Mouse (Mus musculus) heart, adult 11 months (tissue): ENCODE data around the gene Vim.
A peak's percentile ranks its signal among the peaks of the same experiment; 100 is the strongest.

ENCODE experiments used
- DNase-seq: peaks from one replicate; pipeline ENCODE4 v3.0.0; 2022

Gene Vim

DNA sequence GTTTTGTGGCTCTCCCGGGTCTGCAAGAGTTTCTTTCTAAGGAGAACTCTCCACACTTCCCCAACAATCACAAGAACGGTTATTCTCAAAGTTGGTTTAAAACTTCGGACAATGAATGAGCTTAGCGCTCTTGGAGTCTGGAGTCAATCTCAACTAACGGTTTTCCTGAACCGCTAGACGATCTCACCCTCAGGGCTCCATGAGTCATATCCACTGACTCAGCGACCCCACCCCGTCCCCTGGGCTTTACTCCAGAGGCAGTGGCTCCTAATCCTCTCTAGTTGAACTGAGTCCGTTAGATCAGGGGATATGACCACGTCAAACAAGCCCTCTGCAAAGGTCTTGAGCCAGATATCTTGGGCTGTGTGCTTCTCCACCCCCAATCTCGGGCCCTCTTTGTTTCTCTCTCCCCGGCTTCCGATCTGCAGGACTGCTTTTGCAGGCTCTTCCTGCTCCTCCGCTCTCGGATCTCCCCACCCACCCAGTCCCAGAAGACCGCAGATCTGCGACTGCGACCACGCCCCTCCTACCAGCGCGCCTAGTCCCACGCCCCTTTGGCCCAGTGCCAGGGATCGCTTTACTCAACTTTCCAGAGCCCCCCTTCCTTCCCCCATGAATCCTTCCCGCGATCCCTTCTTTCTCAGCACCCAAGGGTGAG lies at the start of gene Vim:
TSS of gene Vim (plus strand) at position 520 of the 658 bp plus-strand sequence.
- peak; percentile 99 for DNase-seq

DNA sequence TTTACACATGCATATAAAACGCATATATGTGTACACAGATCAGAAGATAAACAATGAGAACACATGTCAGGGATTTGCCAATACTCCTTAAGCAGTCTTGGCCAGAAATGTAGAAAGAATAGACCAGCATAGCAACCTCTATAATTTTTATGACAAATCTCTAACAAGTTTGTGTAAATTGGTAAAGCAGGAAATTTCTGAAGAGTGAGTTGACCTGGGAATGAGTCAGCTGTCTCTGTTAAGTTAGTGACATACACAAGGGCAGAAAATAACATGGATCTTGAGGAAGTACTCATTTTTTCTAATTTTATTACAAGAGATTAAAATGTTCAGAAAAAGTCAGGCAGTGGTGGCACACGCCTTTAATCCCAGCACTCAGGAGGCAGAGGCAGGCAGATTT lies 47.5 kb upstream of the Vim start:
- DNase-seq = no peak

DNA sequence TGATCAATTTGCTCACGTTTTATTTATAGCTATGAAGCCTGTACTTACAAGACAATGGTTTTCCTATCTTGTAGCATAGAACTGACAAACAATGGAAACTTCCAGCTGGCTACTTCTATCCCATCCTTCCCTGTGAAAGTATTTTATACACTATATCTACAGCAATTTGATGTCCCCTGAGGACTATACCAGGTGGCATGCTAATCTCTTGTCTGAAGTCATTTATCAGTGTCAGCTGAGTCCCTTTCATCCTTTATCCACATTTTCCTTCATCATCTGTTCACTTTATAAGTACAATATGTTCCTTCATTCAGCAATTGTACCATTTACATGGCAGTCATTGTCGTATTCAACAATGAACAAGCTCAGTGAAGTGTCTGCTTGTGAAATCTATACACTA lies 46.6 kb upstream of the Vim start:
- DNase-seq = no peak

DNA sequence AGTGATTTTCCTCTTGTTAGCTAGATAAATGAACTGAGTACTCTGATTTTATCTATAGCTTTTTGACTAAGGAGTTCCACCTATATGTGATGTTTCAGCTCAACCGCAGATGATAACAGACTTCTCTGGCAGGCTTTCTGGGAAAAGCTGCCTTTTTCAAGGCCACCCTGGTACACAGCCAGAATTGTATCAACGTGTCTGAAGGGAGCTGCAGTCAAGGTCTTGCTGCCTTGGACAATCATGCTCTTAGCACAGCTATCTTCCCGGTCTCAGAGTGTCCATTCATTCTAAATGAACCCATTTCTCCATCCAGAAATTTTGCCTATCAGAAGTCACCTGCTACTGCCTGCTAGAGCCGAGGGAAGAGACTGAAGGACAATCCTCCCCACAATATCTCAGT lies 46.2 kb upstream of the Vim start:
- no peak for DNase-seq

DNA sequence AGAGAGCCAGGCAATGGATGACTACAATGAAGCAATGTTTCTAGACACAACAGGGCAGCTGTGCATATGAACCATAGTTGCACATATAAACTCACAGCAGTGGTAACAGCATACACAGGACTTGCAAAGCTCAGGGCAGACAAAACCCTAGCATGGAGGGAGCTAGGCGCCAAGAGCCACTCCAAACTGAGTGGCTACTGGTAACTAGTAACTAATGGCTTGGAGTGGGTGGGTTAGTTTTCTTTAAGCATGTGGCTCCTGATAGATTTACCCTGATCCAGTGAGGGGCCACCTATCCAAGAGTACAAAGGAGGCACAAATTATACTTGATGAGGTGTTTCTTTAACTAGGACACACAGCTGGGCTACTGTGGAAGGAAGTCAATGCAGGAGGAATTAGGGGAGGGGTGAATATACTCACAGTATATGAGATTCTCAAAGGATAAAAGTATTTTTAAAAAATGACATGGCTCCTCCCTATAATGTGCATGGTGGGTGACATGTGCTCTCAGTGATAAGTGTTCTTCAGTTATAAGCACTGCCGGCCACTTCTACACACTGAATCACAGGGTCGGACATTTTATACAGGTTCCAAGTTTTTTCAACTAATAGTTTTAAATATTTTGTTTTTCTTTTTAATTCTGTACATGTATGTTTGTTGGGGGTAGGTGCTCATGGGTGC lies 44.3 kb upstream of the Vim start:
- DNase-seq = peak; percentile 71

DNA sequence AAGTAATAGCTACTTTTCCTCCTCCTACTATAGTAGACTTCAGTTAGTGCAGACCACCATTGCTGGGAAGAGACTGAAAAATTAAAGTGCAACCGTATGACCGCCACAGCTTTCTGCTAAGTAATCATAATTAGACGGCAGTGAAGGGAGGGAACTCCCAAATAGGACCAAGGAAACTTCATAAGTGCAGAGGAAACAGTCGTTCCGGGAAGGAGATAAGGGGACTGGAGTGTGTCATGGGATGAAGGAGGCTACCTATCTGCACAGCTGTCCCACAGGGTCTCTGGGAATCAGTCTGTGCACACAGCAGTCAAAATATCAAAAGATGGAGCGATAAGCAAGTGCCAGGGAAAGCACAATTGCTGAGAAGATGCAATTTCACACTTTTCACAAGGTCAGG lies 43.1 kb upstream of the Vim start:
- DNase-seq = peak; percentile 58

DNA sequence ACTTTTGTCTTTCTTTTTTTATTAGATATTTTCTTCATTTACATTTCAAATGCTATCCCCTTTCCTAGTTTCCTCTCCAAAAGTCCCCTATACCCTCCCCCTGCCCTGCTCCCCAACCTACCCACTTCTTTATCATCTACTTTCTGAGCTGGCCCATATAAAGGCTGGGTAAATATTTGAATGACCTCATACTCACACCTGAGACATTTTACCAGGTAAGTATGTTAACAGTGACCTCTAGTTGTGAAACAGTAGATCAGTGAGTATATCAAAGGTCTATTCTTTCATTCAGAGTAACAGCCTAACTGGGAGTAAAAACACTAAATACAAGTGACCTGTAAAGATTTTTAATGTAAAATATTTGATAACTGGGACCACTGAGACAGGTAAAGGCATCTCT lies 37.0 kb upstream of the Vim start:
- DNase-seq = no peak

DNA sequence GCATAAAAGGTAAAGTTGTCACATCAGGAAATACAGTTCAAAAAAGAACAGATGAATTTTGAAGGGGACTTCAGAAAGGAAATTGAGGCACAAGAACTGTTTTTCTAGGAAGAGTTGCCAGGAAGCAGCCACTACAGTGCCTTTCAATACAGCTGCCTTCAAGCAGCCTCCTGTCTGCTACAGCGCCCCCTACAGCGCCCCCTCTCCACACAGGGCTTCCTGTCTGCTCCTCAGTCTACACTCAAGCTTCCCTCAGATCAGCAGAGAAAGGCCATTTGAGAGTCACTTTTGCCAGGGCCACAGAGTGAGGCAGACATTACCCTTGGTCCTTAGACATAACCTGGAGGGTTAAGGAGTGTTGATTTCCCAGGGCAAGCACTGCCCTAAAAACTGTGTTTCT lies 36.0 kb upstream of the Vim start:
- DNase-seq = no peak

DNA sequence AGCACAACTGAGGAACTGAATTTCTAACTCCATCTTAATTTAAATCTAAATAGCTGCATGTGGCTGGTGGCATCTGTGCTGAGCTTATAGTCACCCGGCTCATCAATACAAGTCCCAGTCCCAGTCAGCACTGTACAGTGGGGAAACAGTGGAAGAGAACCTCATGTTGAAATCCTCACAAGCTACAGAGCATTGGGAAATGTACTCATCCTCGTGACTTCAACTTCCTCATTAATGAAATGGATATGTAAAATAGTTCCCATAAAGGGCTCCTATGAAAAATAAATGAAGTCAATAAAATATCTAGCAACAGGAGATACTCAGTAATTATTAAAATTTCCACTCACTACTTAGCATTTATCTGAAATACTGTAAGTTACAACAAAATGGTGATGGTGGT lies 35.5 kb upstream of the Vim start:
- no peak for DNase-seq

DNA sequence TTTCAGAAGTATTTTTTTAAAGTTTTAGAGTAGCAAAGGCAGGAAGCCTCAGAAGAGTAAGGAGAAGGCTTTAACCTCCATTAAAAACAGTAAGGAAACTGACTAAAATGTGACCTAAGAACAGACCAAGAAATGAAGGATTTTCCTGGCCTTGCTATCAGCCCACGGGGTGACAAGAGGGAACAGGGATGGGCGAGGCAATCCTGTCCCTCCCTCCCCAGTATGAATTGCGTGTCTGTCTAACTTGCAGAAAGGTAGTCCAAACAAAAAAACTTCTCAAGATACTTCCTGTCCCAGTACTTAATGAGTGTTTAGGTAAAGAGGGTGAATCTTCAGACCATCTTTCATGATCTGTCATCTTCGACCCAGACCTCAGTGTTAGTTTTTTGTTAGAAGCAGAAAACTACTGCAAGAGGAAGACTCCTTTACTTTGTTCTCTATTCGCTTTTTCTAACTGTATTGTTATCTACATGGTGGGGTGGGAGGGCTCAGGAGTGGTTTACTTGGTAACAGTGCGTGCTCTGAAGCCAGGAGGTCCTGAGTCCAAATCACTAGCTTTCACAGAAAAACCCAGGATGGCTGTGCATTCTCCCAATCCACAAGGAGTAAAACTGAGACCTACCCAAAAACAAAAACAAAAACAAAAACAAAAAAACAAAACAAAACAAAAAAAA lies 34.9 kb upstream of the Vim start:
- DNase-seq = no peak

DNA sequence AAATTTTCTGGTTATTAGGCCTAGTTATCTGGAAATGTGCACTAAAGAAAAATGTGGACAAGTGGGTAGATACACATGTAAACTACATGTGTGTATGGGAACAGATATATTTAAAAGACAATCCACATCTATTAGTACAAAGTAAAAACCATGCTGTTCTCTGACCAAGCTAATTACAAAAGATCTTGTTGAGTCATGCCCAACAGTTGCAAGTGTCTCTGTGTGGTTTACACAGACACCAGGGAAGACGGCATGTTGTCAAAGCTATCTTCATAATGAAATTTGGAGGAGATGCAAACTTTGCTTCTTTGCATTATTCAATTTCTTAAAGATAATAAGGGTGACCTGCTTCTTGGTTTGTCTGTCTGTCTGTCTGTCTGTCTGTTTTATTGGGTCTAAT lies 33.9 kb upstream of the Vim start:
- DNase-seq = no peak

DNA sequence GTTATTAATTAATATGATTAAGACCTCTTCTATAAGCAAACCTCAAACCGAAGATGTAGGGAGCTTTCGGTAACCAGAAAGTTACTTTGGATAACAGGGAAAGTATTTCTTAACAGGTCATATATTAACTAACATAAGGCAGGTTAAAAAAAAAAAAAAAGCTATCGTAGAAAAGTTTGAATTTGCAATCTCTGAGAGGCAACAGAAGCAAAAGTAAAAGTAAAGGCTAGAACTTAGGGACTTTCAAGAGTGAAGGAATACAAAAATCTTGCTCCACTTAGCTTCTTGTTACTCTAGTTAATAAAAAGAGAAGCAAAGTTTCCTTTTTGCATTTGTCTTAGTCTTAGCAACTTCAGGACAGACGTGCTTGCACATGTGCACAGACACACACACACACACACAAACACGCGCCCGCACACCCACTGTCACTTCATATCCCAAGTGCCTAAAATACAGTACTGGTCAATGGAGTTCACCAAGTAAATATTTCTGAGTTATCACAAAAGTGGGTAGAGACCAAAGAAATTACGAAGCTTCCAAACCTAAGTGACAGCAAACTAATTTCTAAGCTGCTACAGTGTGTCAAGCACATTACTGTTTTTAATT lies 30.1 kb upstream of the Vim start:
- no peak for DNase-seq

DNA sequence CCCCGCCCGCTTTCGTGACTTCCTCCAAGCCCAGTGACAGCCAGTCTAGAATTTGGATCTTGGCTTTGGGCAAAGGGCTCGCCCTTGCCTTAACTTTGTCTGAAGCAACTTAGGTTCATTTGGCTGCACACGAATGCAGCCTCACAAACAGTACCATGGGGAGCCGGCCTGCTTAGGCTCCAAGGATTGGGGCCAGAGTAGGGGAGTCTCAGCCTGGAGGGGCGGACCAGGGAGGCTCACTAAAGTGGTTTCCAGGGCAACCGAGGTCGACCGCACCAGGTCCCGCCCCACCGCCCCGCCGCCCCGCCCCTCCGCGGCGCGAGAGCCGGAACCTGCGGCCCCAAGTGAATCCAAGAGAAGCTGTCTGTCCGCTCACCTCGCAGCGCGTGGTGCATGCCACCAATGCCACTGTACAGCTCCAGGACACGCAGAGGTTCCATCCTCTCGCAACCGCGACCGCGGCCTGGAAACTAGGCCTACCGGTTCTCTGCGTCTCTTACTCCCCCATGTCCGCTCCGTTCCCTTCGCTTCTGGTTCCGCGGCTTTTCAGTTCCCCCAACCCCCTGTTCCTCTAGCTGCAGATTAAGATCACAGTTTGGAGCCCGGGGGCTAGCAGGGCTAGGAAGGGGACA lies 29.4 kb upstream of the Vim start, which contains the start of gene Trdmt1:
TSS of gene Trdmt1 (minus strand) at position 476 of the 632 bp plus-strand sequence.
- DNase-seq = peak; percentile 99

DNA sequence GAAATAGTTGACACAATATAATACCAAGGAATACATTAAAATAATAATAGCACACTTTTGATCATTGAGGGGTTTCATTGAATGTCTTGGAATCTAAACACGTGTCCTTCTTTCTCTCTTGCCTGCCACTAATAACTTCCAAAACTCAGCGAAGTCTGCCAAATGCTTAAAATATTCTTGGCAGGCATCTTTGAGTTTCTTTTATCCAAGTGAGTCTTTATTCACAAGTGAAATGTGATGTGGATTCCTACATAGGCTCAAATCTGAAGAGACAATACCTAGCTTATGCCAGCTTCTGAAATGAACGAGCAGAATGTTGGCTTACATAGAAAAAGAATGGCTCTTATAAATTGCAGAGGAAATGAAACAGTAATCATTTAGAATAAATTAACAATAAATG lies 25.0 kb upstream of the Vim start:
- DNase-seq = no peak

DNA sequence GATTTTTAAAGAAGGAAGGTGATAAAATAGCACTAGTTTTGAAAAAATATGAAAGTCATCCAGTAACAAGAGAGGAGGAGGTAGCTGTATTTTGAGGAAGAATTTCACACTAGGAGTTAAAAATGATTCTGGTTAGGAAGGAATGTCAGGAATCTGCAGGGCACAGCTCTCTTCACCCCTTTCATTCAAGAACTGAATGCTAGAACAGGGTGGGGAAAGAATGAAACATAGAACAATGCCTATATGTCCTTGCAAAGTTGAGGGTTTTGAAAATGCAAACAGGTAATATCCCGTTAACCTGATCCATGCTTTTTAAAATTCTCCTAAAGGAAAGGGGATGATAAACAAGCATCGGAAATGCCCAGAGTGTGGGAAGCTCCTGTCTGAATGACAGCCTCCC lies 19.8 kb upstream of the Vim start:
- DNase-seq = no peak

DNA sequence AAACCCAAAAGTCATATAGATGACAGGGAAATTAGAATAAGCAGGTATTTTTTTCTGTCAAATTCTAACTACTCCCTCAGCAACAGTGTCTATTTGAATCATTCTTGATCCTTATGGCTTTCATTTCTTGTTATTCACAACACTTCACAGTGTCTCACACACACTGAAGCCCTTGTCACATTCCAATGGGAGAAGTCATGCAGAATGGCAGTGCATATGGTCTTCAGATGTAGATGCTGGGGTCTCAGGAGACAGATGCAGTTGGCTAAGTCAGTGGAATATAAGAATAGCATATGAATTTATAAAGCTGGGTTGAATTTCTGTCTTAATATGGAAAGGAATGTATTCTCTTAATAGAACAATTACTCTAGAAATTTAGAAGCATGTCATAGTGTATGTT lies 17.5 kb upstream of the Vim start:
- no peak for DNase-seq

DNA sequence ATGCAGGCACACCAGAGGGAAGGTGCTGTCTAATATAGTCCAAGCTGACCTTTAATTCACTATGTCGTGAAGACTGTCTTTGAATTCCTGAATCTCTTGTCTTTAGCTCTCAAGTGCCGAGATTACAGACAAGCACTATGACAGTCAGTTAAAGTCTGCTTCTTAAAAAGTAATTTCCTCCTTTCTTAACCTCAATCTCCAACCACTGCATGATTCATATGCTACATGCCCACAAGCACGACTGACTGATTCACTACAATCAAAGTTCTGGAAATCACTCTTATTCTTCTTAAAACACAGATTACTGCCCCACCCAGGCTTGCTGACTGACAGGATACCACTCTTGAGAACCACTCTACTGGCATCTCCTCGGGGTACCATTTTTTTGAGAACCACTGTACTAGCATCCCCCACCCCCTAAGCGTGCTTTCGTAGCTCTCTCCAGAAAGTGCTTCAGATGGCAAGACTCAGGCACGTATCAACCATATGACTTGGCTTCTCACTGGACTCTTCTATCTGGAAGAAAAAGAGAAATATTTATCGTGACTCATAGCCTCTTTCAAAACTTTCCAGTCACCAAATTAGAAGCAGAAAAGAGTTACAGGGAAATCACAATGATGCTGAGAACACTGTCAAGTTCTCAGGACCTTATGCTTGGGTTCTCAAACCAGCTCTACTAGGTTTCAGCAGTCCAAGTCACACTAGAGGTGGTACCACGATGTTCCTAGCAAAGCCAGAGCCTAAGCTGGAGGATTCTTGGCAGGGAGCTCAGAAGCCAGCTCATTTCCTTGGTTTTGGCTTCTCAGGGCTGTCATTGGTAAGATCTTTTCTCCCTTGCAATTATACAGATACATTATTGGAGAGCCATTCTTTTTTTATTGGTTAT lies 16.3 kb upstream of the Vim start:
- peak; percentile 95 for DNase-seq

DNA sequence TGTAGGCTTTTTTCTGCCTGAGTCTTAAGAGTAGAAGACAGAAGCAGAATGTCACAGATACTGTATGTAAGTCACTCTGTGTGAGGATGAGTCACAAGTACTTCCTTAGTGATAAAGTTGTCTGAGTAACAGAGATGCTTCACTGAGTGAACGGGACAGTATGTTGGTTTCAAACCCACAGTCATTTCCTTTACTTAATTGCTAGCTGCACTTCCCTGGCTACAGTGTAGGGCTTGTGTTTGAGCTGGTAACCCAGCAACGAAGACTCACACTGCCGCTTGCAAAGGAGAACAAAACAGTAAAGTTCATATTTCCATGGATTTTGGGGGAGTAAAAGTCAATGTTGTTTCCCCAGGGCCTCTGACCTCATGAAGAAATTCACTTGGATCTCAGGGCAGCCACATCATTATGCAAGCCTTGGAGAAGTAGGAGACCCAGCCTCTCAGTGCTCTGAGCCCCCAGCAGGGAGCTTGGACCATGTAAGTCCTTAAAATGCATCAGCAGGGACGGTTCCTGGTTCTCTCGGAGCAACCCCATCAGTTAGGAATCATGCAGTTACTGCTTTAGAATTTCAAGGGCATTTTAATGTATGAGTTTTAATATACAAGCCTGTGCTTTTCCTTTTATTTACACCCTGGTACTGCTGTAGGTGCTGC lies 15.0 kb upstream of the Vim start:
- DNase-seq = peak; percentile 98

DNA sequence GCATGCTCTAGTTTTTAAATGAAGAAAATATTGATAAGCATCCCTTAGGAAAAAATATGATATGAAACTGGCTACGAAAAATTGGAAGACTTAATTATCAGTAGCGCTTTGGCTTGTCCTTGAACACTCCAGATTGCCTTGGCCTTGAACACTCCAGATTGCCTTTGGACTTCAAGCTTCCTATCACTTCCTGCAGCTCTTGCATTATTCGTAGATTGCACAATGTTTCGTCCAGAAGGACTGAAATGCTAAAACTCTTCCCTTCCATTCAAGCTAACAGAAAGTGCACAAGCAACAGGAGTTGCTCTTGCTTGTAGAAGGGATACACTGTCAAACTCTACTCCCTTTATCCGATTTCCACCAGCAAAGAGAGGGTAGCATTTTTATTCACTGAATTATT lies 14.4 kb upstream of the Vim start:
- DNase-seq = peak; percentile 82

DNA sequence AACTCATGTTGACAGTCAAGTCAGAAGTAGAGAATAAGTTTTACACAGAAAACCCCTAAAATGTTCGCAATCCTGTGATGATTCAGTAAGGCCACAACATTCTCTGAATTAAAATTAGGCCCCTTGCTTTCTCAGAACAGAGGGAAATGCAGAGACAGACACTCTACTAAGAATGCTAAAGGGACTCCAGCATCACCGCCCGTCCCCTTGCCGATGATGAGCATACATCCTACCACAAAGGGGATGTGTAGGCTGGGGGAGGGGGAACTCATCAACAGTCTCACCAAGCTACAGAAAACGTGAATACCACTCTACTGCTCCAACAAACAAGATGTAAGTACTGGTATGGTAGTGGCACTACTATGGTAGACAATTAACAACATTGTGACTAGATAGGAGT lies 14.0 kb upstream of the Vim start:
- DNase-seq = no peak

DNA sequence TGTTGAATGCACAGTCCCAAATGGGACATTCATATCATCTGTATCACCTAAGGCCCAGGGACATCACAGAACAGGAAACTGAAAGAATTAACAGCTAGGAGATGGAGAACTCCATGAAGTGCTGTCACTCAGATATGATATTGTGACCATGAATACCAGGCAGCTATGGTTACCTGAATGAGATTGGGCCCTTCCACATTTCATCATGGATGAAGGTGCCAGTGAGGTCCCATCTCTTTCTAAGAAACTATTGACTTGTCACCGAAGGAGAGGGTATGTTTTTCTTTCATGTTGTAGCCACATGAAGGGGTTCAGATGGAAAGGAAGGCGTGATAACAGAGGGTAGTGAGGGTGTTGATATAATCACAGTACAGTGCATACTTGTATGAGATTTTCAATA lies 13.3 kb upstream of the Vim start:
- no peak for DNase-seq

DNA sequence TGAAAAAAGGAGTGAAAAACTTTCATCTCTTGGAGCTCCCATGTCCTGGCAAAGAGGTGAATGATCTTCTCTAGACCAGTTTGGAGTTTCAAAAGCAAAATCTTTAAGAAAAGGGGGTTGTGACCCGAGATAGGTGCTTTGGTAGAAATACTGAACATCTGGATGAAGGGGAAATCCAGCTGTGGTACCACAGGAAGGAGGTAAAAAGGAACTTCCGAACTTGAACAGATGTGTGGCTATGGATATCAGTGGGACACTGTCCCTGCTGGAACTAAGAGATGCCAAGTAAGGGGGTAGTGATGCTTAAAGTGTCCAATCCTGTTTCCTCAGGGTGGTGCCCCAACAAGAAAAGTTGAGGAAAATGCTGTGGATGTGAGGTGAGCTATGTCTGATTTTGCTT lies 3.6 kb upstream of the Vim start:
- DNase-seq = no peak
